Mouse (Mus musculus) hindbrain, embryonic 16.5 days (tissue): ENCODE data around the gene Mpst. TPM values are rescaled to one million over a fixed set of nuclear protein-coding genes. Genes with fewer than 3 reads are reported as not detected.

ENCODE experiments used
- ATAC-seq: fragments of 200-750 bp; cut with Nextera tagmentation; 2 replicates; pipeline ENCODE4 v1.8.0; 2017; ENCODE audit warnings: moderate TSS enrichment, moderate library complexity
- H3K27ac ChIP-seq: fragments of 300-500 bp; sonication (generic); 2 replicates; pipeline ENCODE4 v1.5.1; 2014; ENCODE audit warnings: low read depth, mild to moderate bottlenecking, control low read depth, low read length, moderate library complexity
- H3K27me3 ChIP-seq: fragments of 300-500 bp; sonication (generic); replicated peaks from 2 replicates; pipeline ENCODE4 v1.6.1; 2014; ENCODE audit warnings: low read length; ENCODE audit not compliant: control insufficient read depth, insufficient read depth
- H3K36me3 ChIP-seq: fragments of 300-500 bp; sonication (generic); 2 replicates; pipeline ENCODE4 v1.6.1; 2014; ENCODE audit warnings: mild to moderate bottlenecking, low read length, moderate library complexity, mixed read lengths; ENCODE audit not compliant: control insufficient read depth, insufficient read depth
- H3K4me1 ChIP-seq: fragments of 300-500 bp; sonication (generic); 2 replicates; pipeline ENCODE4 v1.6.1; 2014; ENCODE audit warnings: low read depth, low read length; ENCODE audit not compliant: control insufficient read depth, insufficient read depth
- H3K4me2 ChIP-seq: fragments of 300-500 bp; sonication (generic); 2 replicates; pipeline ENCODE4 v1.6.1; 2014; ENCODE audit warnings: mild to moderate bottlenecking, low read length, control low read depth, moderate library complexity
- H3K4me3 ChIP-seq: fragments of 300-500 bp; sonication (generic); 2 replicates; pipeline ENCODE4 v1.5.1; 2014; ENCODE audit warnings: mild to moderate bottlenecking, low read length, control low read depth, moderate library complexity
- H3K9ac ChIP-seq: fragments of 300-500 bp; sonication (generic); 2 replicates; pipeline ENCODE4 v1.6.1; 2014; ENCODE audit warnings: low read depth, mild to moderate bottlenecking, control low read depth, low read length, moderate library complexity
- H3K9me3 ChIP-seq: fragments of 300-500 bp; sonication (generic); 2 replicates; pipeline ENCODE4 v1.6.1; 2014; ENCODE audit warnings: mild to moderate bottlenecking, low read length, moderate library complexity; ENCODE audit not compliant: control insufficient read depth
- WGBS: fragments of 180-500 bp; shearing (Covaris S2); extraction: QIAGEN DNeasy Blood & Tissue Kit; methylation state at CpG from one replicate; pipeline ENCODE4 v1.1.7; 2014; 5-methylcytosine and 5-hydroxymethylcytosine counted together
- polyA plus RNA-seq: library from polyadenylated mRNA; unstranded; fragments of >200 nt; fragmentation: Nextera tagmentation; extraction: Ambion mirVana; gene quantifications from 2 replicates; pipeline ENCODE4 v1.2.1, GENCODE M21; 2015

Gene Mpst
- polyA plus RNA-seq, 1 experiment from 2014 or later, result 5.1 TPM

DNA sequence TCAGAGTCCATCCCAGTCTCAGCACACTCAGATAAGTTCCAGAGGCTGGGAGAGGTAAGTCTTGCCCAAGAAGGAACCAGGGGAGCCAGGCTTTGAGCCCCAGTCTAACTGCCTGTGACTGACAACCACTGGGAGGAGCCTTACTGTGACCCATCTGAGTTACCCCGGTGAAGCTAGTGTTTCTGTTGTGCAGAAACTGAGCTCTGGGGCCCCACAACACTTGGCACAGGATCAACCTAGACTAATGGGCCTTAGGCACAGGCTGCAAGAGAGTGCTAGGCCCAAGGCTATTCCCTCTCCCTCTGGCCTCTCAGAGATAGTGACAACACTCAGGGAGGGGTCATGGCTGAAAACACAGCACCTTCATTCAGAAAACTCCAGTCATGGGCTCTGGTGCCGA is 45.0 kb downstream of the Mpst start:
- WGBS, result 68% methylated on average over 2 of the region's 2 CpGs
- no peaks in the 10 kb centered on the region for H3K9me3 ChIP-seq

GRCm38 (mm10) chr15:78452929-78453328 is 46.7 kb downstream of the Mpst start:
- H3K27ac ChIP-seq, result no peak overlapping the region
- H3K9ac ChIP-seq, result no peak overlapping the region
- H3K4me3 ChIP-seq, result no peak overlapping the region
- H3K9me3 ChIP-seq, result no peaks in the 10 kb centered on the region
- H3K36me3 ChIP-seq, result no peaks in the 10 kb centered on the region
- H3K4me1 ChIP-seq, result peaks cover 2% of the 10 kb centered on the region
- H3K4me2 ChIP-seq, result no peak overlapping the region
- WGBS, result 81% methylated on average over 3 of the region's 3 CpGs
- ATAC-seq, result no peak
- H3K27me3 ChIP-seq, result no peaks in the 10 kb centered on the region

More for the DNA sequence above, 45.0 kb downstream of the Mpst start:
- Histone ChIP-seq H3K4me3 (no peak overlapping the region), H3K36me3 (no peaks in the 10 kb centered on the region), H3K4me1 (peaks cover 4% of the 10 kb centered on the region), H3K9ac (no peak overlapping the region), H3K4me2 (no peak overlapping the region), H3K27ac (no peak overlapping the region), H3K27me3 (no peaks in the 10 kb centered on the region)
- no peak for ATAC-seq

DNA sequence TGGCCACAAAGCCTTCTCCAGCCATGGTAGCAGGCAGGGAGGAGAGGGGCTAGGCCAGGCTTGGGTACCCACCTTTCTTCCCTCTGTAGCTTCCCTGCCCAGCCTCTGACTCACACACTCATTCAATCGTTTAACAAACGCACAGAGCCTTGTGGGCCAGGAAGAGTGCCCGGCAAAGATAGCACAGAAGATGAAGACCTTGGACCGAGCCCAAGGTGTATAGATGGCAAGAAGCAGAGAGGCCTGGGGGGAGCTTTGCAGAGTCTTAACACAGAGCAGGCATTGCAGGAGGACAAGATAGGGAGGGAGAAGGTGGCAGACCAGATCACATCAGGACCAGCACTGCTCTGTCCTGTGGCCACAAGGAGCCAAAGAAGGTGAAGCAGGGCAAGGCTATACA is 49.0 kb downstream of the Mpst start:
- no peaks in the 10 kb centered on the region for H3K27me3 ChIP-seq
- H3K4me2 ChIP-seq, result no peak overlapping the region
- WGBS, result 67% methylated on average over 4 of the region's 4 CpGs
- H3K9me3 ChIP-seq, result no peaks in the 10 kb centered on the region
- H3K9ac ChIP-seq, result no peak overlapping the region
- no peak overlapping the region for H3K4me3 ChIP-seq
- no peak overlapping the region for H3K27ac ChIP-seq
- H3K4me1 ChIP-seq, result no peaks in the 10 kb centered on the region; the same call in 1 of the 2 replicates
- no peak for ATAC-seq
- H3K36me3 ChIP-seq, result no peaks in the 10 kb centered on the region

- no peaks in the 10 kb centered on the region for H3K9me3 ChIP-seq
- no peak for ATAC-seq
- H3K4me3 ChIP-seq, result no peak overlapping the region
- 41% methylated on average over 6 of the region's 7 CpGs for WGBS
- H3K27ac ChIP-seq, result no peak overlapping the region; the same call in 1 of the 2 replicates
- H3K9ac ChIP-seq, result no peak overlapping the region
- no peaks in the 10 kb centered on the region for H3K36me3 ChIP-seq
- no peaks in the 10 kb centered on the region for H3K27me3 ChIP-seq
- no peak overlapping the region for H3K4me2 ChIP-seq
- H3K4me1 ChIP-seq, result no peaks in the 10 kb centered on the region; the same call in 1 of the 2 replicates
Measured at GRCm38 (mm10) chr15:78456051-78456450, 49.8 kb downstream of the Mpst start.

DNA sequence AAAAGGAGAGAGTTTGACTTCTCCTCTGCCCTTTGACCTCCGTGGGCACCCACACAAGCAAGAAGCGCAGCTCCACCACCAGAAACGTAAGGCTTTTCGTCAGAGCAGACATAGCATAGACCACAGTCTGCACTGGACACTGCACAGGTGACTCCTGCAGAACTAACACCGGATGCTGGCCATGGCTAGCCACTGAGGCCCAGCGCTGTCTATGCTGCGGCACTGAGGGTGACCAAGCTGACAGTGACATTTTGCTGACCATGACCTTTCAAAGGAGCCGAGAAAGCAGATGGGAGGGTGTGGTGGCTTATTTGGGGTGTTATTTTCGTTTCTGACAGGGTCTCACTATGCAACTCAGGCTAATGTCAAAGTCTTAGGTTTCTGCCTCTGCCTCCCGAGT is 51.0 kb downstream of the Mpst start:
- H3K4me3 ChIP-seq, result no peak overlapping the region
- no peaks in the 10 kb centered on the region for H3K9me3 ChIP-seq
- no peak for ATAC-seq
- 78% methylated on average over 10 of the region's 10 CpGs for WGBS
- H3K27ac ChIP-seq, result no peak overlapping the region
- no peak overlapping the region for H3K4me2 ChIP-seq
- H3K36me3 ChIP-seq, result no peaks in the 10 kb centered on the region
- no peaks in the 10 kb centered on the region for H3K27me3 ChIP-seq
- H3K4me1 ChIP-seq, result no peaks in the 10 kb centered on the region; the same call in 1 of the 2 replicates
- H3K9ac ChIP-seq, result no peak overlapping the region

DNA sequence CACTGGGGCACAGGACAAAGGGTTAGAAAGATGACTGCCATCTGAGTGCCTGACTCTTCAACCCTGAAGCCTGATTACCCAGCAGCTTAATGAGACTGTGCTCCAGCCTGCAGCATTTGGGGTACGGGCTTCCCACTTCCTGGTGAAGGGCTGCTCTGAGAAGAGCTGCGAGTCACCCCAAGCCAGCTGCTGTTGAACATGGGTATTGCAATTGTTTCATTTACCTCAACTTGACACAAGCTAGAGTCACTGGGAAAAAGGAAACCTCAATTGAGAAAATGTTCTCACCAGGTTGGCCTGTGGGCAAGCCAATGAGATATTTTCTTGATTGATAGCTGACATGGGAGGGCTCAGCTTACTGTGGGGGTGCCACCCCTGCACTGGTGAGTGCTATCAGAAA is 56.8 kb downstream of the Mpst start:
- ATAC-seq, result no peak
- H3K4me1 ChIP-seq, result no peaks in the 10 kb centered on the region
- 83% methylated on average over 2 of the region's 2 CpGs for WGBS
- H3K4me3 ChIP-seq, result no peak overlapping the region
- no peak overlapping the region for H3K4me2 ChIP-seq
- no peak overlapping the region for H3K9ac ChIP-seq
- no peaks in the 10 kb centered on the region for H3K36me3 ChIP-seq
- no peaks in the 10 kb centered on the region for H3K9me3 ChIP-seq
- no peak overlapping the region for H3K27ac ChIP-seq
- H3K27me3 ChIP-seq, result no peaks in the 10 kb centered on the region

Other genes with a start within 250 kb of the Mpst start
- 108 and 111 TPM in 2 replicates for gene Ift27, start 232.3 kb upstream of the Mpst start, polyA plus RNA-seq
- gene Pvalb, start 200.0 kb upstream of the Mpst start, polyA plus RNA-seq, result 5.8 and 7.0 TPM in 2 replicates
- 1.2 and 1.6 TPM in 2 replicates for gene Ncf4, start 161.6 kb upstream of the Mpst start, polyA plus RNA-seq
- 0.06 and 0.16 TPM in 2 replicates for gene Csf2rb2, start 100.7 kb upstream of the Mpst start, polyA plus RNA-seq
- gene Csf2rb, start 80.7 kb upstream of the Mpst start, polyA plus RNA-seq, result 0.44 and 0.49 TPM in 2 replicates
- gene Tex33, start 10.5 kb upstream of the Mpst start, polyA plus RNA-seq, result 0.17 TPM in 1 of 2 replicates, not detected in the other
- gene Tst, start 509 bp upstream of the Mpst start, polyA plus RNA-seq, result 30.3 and 43.5 TPM in 2 replicates
- 161 and 172 TPM in 2 replicates for gene Kctd17, start 22.1 kb downstream of the Mpst start, polyA plus RNA-seq
- gene Tmprss6, start 62.2 kb downstream of the Mpst start, polyA plus RNA-seq, result 0.29 and 0.51 TPM in 2 replicates
- gene Il2rb, start 88.9 kb downstream of the Mpst start, polyA plus RNA-seq, result 0.26 and 0.37 TPM in 2 replicates
- 9.9 and 11.6 TPM in 2 replicates for gene C1qtnf6, start 125.0 kb downstream of the Mpst start, polyA plus RNA-seq
- gene Sstr3, start 138.3 kb downstream of the Mpst start, polyA plus RNA-seq, result 0.95 and 1.1 TPM in 2 replicates
- gene Rac2, start 166.4 kb downstream of the Mpst start, polyA plus RNA-seq, result 4.0 and 5.7 TPM in 2 replicates
- gene Cyth4, start 190.6 kb downstream of the Mpst start, polyA plus RNA-seq, result 6.2 and 6.4 TPM in 2 replicates